Mouse (Mus musculus) spleen, adult 18-20 months (tissue): ENCODE data around the gene Cdc42ep4.

Experiments
- DNase-seq, 2 experiments: peaks; one replicate each; pipeline ENCODE4 v3.0.0; 2022; ENCODE audit warnings: mixed read lengths in 2 of 2

Cdc42ep4 gene

GRCm38 (mm10) chr11:113748797-113749521 is 2.7 kb downstream of the Cdc42ep4 start:
- peak in 1 of 2 experiments; percentile 32 for DNase-seq

DNA sequence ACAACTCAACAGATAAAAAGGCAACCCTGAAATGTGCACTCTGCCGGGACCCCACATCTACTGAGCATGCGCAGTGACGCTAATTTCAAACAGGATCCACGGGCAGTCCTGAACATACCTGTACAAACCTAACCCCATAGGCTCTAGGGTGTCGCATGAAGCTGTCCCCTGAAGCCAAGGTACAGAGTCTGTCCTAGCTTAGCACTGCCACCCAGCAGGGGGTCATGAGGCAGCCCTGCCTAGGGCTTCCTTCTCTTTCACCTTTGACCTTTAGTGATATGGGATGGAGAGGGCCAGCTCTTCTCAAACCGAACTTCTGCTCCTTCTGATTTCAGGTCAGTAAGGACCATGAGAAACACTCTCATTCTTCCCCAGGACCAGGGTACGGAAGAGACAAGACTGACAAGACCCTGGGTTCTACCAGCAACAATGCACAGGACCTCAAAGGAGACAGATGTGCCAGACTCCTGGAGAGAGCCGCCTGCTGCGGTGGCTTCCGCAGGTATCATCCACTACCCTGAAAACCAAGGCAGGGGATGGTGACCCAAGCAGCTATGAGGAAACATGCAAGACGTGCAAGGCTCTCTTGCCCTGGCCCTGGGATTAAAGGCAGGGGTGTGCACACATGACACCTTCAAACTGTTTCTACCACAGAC is 3.8 kb downstream of the Cdc42ep4 start:
- no peak for DNase-seq

GRCm38 (mm10) chr11:113747056-113747455 is 4.6 kb downstream of the Cdc42ep4 start:
- DNase-seq, result no peak

GRCm38 (mm10) chr11:113745961-113746360 is 5.7 kb downstream of the Cdc42ep4 start:
- no peak for DNase-seq

- DNase-seq, result no peak
Observed at GRCm38 (mm10) chr11:113742998-113743397, 8.7 kb downstream of the Cdc42ep4 start.

- DNase-seq, result no peak
Observed at GRCm38 (mm10) chr11:113740100-113740499, 11.6 kb downstream of the Cdc42ep4 start.

DNA sequence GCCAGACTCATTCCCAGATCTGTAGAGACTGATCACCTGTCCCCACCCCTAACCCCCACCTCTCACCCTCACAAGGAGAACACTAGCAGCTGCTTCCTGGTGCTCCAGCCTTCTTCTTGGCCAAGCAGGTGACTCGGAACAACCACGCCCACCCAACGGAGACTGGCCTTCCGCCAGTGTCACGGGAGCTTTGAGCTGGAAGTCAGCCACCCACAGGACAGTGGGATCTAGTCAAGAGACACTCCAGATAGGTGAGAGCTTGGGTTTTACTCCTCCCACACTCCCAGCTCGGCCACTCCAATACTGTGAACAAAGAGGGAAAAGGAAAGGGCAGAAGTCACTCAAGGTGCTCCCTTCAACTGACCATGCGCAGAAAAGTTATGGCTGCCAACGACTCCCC is 12.5 kb downstream of the Cdc42ep4 start:
- DNase-seq, result no peak

GRCm38 (mm10) chr11:113737912-113738311 is 13.8 kb downstream of the Cdc42ep4 start:
- DNase-seq, result no peak

DNA sequence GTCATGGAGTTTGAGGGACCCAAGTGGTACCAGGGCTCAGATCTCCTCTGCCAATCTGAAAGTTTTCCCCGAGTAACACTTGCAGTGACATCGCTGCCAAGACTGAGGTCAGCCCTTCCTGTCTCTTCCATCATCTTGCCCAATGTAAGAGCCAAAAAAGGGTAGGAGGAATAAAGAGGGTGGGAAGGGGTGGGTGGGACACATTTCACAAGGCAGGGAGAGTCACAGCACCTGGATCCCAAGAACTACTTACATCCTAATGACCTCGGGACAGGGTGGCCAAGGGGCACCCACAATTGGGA is 14.2 kb downstream of the Cdc42ep4 start:
- no peak for DNase-seq

DNA sequence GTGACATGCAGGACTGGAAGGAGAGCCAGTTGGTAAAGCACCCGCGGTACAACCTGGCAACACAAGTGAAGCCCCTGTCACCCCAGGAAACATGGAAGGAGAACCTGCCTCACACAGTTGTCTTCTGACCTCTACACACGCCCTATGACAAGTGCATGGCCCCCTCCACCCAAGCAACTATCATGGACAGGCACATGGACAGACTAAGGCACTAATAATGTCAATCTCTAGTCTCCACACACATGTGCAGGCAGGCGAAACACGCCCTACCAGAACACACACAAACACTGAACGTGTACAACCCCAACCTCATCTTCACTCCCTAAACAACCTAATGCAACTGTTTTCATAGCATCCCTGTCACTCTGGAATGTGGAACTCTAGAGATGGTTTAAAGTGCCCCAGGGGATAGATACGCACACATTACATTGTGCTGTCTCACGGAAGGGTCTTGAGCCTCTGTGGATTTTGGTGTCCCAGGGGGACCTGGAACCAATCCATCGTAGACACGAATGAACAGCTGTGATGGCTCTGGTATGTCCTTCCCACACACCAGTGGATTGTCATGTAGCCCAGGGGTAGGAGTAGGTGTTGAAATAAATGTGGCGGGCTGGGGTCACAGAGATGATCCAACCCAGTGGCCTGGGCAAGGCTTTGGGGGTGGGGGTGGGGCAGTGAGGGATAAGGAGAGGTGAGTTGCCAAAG is 14.7 kb downstream of the Cdc42ep4 start:
- DNase-seq, result no peak

DNA sequence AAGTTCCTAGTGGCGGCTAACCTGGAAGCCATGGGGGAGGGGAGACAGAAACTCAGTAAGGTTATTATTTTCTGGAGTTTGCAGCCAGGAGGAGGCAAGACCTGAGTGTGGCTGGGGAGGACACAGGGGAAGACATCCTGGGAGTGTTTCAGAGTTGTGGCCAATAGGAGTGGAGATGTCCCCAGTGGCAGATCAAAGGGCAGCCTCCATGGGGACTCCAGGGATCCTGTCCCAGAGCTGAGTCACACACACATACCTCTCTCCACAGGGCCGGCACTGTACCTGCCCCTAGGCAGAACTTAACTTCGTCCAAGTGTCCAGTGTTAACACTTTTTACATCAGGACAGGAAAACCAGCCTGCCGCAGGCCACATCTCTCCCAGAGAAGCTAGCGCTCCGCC is 16.5 kb downstream of the Cdc42ep4 start:
- DNase-seq, result no peak

DNA sequence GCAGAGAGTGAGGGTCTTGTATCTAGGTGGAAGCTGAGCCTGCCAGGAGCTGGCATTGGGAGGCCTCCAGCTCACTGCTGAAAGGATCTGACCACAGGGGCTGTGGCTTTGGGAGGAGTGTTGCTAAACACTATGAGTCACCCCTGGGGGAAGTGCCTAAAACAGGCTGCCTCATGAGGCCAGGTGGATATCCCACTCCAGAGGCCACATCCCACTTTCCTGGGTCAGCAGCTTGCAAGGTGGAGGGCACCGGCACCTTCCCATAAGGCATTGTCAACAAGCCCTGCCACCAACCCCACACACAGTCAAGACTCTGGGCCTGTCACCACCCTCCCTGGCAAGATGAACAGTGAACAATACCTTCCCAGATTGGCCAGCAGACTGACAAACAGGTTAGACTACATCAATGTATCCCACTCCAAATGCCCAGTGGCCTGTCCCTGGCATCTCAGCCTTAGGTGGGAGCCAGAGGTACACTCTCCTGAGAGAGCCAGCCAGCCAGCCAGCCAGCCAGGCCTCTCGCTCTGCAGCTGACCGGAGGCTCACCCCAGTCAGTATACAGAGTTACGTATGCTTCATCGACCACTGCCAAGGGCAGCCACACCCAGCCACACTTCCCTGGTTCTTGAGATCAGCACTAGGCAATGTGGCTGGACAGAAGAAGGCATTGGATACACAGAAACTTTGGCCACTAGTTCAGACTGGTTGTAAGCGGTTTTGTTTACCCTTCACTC is 17.9 kb downstream of the Cdc42ep4 start:
- DNase-seq, result no peak

GRCm38 (mm10) chr11:113731945-113732612 is 19.6 kb downstream of the Cdc42ep4 start:
- no peak for DNase-seq

GRCm38 (mm10) chr11:113730879-113731278 is 20.8 kb downstream of the Cdc42ep4 start:
- no peak for DNase-seq

GRCm38 (mm10) chr11:113729917-113730316 is 21.8 kb downstream of the Cdc42ep4 start:
- DNase-seq, result no peak

GRCm38 (mm10) chr11:113729239-113729638 is 22.4 kb downstream of the Cdc42ep4 start:
- DNase-seq, result no peak

DNA sequence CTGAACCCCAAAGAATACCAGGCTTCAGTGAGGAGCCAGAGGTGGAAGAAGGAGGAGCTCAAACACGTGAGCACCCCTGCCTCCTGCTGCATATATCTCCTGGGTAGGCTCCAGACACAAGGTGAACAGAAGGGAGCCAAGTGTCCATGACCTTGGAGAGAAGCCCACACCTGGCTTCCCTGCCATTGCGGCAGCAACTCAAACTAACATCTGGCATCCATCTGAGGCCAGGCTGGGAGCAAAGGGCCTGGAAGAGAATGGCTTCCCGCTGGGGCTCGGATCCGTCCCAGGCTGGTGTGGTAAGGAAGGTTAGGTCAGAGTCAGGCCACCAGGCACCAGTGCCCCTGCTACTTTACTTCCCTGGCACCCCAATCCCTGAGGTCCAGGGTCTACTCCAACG is 23.7 kb downstream of the Cdc42ep4 start:
- DNase-seq, result no peak

DNA sequence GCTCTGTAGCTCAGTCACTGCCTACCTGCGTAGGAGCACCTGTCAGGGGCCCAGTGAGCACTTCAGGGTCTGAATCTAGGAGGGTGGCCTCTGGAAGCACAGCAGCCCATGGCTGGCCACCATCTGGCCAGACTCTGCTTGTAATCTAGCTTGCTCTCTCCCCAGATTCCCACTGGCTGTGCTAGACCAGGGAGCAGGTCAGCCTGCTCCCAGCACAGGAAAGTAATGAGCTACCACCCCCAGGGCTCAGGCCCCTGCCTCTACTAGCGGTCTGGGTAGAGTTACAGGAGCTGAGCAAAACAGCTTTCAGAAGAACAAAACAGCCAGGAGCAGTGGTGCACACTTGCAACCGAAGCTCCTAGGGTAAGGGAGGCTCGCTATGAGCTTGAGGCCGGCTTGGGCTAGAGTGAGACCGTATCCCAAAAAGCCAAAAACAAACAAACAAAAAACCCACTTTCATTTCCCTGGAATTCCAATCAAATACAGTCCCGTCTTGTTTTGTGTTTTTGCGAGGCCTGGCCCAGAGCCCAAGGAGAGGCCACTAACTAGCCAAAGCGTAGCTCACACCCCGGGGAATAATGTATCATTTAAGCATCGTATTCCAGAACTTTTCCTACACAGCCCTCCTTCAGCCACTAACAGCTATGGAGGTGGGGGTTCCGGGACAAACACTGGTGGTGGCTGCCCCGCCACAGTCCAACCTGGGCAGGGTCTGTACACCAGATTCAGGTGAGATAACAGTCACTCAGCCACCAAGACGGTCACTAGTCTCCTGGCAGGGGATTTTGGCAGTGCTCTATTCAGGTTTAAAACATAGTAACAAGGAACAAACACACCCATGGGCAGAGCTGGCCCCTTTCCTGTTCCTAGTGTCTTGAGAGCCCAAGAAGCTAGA is 24.4 kb downstream of the Cdc42ep4 start:
- DNase-seq, result no peak

DNA sequence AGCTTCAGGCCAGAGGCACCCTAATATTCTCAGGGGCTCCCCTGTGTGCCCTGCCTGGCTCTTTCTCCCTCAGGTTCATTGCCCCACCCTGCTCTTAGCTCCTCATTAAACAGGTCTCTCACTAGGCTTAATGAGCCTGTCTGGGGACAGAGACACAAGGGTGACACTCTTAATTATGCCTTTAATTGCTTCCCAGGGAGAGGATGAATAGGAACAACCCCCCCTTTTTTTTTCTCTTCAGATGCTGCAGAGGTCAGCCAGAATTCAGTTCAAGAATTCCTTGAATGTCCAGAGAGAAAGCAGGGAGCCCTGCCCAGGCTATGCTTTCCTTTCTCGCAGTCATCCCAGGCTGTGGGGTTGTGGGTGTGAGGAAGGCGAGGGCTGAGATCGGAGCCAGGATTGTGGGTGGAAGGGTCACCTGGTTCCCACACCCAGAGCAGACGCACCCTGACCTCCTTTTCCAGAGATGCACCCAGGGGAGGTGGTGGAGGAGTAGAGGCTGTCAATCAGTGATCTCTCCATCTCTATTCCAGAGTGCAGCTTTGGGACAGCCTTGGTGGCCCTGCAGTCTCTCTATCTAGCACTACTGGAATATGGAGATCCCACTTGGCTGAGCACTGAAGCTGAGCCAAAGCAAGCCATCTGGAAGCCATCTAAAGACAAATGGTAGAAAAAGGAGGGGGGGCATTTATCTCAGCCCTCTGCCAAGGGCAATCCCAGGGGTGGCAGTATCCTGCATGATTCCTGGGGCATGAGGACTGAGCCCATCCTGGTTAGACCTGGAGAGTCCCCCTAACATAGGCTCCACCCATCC is 26.2 kb downstream of the Cdc42ep4 start:
- no peak for DNase-seq

GRCm38 (mm10) chr11:113722405-113723090 is 29.1 kb downstream of the Cdc42ep4 start:
- DNase-seq, result no peak
